Comparison of ENCODE assay signal across 9 mouse cellular contexts in the genomic region with DNA sequence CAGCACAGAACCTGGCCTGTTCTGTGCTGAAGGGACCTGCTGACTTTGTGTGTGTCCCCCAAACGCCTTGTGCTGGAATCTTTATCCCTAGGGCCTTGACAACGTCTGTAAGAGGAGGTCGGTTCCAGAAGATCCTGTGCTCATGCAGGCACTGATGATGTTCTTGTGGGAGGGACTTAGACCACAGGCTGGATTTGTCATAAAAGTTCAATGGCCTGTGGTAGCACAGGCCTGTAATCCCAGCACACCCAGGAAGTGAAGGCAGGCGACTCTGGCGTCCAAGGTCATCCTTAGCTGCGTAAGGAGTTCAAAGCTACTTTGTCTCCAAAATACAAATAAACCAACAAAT. TPM values are rescaled to one million over a fixed set of nuclear protein-coding genes. Genes with fewer than 3 reads are reported as not detected.
A peak's percentile ranks its signal among the peaks of the same experiment; 100 is the strongest.
DNase-seq lines count a peak whose midpoint lies in the region; ATAC-seq and TF ChIP-seq lines count a peak whose summit lies in the region.
"Had no signal": no experiment of that assay in that cellular context is flagged by ENCODE, and none has a peak within 500 bp of the region (broad histone marks: within the 10 kb centered on the region; RNA-seq: fewer than 3 reads in every experiment).

No protein-coding gene starts in this region.

- no peak overlapping the region for H3K4me3 ChIP-seq in forebrain, embryonic 10.5 days
- H3K4me3 ChIP-seq in forebrain, embryonic 14.5 days (ENCODE audit: low read depth, low read length) = no peak overlapping the region
- H3K4me3 ChIP-seq in bone marrow macrophage, adult 2 months (ENCODE audit: insufficient read depth, low read length) = no peak overlapping the region; the same call in 1 of the 2 replicates
- H3K4me3 ChIP-seq in hindbrain, embryonic 13.5 days = no peak overlapping the region
- no peak overlapping the region for H3K4me3 ChIP-seq in midbrain, embryonic 13.5 days (replicated peaks)

- ATAC-seq in forebrain, embryonic 14.5 days = no peak
- no peak for ATAC-seq in hindbrain, embryonic 13.5 days (ENCODE audit: low FRiP score)
- ATAC-seq in midbrain, embryonic 13.5 days = no peak; the same call in 1 of the 2 replicates

- no peaks in the 10 kb centered on the region for H3K27me3 ChIP-seq in forebrain, embryonic 10.5 days (ENCODE audit: poor library complexity, severe bottlenecking)
- H3K27me3 ChIP-seq in forebrain, embryonic 14.5 days (replicated peaks; ENCODE audit: control insufficient read depth, insufficient read depth, low read length) = no peaks in the 10 kb centered on the region
- H3K27me3 ChIP-seq in hindbrain, embryonic 13.5 days = no peaks in the 10 kb centered on the region
- H3K27me3 ChIP-seq in midbrain, embryonic 13.5 days = no peaks in the 10 kb centered on the region

- no peak for TF ChIP-seq CTCF in bone marrow macrophage, adult 2 months (IDR thresholded peaks at IDR 0.05; ENCODE audit: low read depth, low read length)

- H3K4me1 ChIP-seq in forebrain, embryonic 10.5 days = peaks cover 35% of the 10 kb centered on the region
- H3K4me1 ChIP-seq in forebrain, embryonic 14.5 days (ENCODE audit: control insufficient read depth, insufficient read depth, low read length) = peaks cover 16% of the 10 kb centered on the region
- peaks cover 44% of the 10 kb centered on the region for H3K4me1 ChIP-seq in bone marrow macrophage, adult 2 months (ENCODE audit: control insufficient read depth, insufficient read depth, low read length)
- H3K4me1 ChIP-seq in hindbrain, embryonic 13.5 days (replicated peaks) = peaks cover 43% of the 10 kb centered on the region
- peaks cover 33% of the 10 kb centered on the region for H3K4me1 ChIP-seq in midbrain, embryonic 13.5 days (replicated peaks)

- no peak for DNase-seq in forebrain, embryonic 10.5 days (ENCODE audit: extremely low spot score, low spot score)
- DNase-seq in forebrain, embryonic 14.5 days (ENCODE audit: low spot score) = no peak
- DNase-seq in adrenal gland, adult 18-20 months (ENCODE audit: low spot score in 2 of 2) = no peak
- DNase-seq in urinary bladder, adult 18-20 months (ENCODE audit: low spot score in 2 of 2) = no peak
- no peak for DNase-seq in spleen, adult 18-20 months
- DNase-seq: right cerebral cortex, postnatal 25 days had no signal

- no peak for TF ChIP-seq POLR2A in bone marrow macrophage, adult 2 months (IDR thresholded peaks at IDR 0.05; ENCODE audit: borderline replicate concordance, low read depth, low read length)

- no peaks in the 10 kb centered on the region for H3K9me3 ChIP-seq in forebrain, embryonic 10.5 days
- no peaks in the 10 kb centered on the region for H3K9me3 ChIP-seq in forebrain, embryonic 14.5 days (replicated peaks; ENCODE audit: control insufficient read depth, low read length)
- no peaks in the 10 kb centered on the region for H3K9me3 ChIP-seq in hindbrain, embryonic 13.5 days
- H3K9me3 ChIP-seq in midbrain, embryonic 13.5 days = no peaks in the 10 kb centered on the region

- H3K9ac ChIP-seq in forebrain, embryonic 14.5 days (ENCODE audit: low read length) = no peak overlapping the region
- H3K9ac ChIP-seq in hindbrain, embryonic 13.5 days = no peak overlapping the region
- no peak overlapping the region for H3K9ac ChIP-seq in midbrain, embryonic 13.5 days (replicated peaks)

- H3K36me3 ChIP-seq in forebrain, embryonic 10.5 days (replicated peaks) = no peaks in the 10 kb centered on the region
- H3K36me3 ChIP-seq in forebrain, embryonic 14.5 days (ENCODE audit: control insufficient read depth, insufficient read depth, low read length) = no peaks in the 10 kb centered on the region
- no peaks in the 10 kb centered on the region for H3K36me3 ChIP-seq in hindbrain, embryonic 13.5 days
- no peaks in the 10 kb centered on the region for H3K36me3 ChIP-seq in midbrain, embryonic 13.5 days

- H3K4me2 ChIP-seq in forebrain, embryonic 14.5 days (ENCODE audit: low read length) = no peak overlapping the region
- no peak overlapping the region for H3K4me2 ChIP-seq in hindbrain, embryonic 13.5 days
- no peak overlapping the region for H3K4me2 ChIP-seq in midbrain, embryonic 13.5 days (replicated peaks)

- H3K27ac ChIP-seq in forebrain, embryonic 10.5 days = peak overlapping the region; percentile 76
- H3K27ac ChIP-seq in forebrain, embryonic 14.5 days (ENCODE audit: low read depth, low read length) = no peak overlapping the region
- H3K27ac ChIP-seq in bone marrow macrophage, adult 2 months (ENCODE audit: insufficient read depth, low read depth, low read length) = peak overlapping the region; percentile 70
- H3K27ac ChIP-seq in hindbrain, embryonic 13.5 days = peak overlapping the region; percentile 86
- peak overlapping the region; percentile 81 for H3K27ac ChIP-seq in midbrain, embryonic 13.5 days

- WGBS in forebrain, embryonic 10.5 days = 74% methylated on average over 6 of the region's 6 CpGs
- WGBS in forebrain, embryonic 14.5 days = 65% methylated on average over 6 of the region's 6 CpGs
- 40% methylated on average over 6 of the region's 6 CpGs for WGBS in hindbrain, embryonic 13.5 days
- WGBS in midbrain, embryonic 13.5 days = 46% methylated on average over 6 of the region's 6 CpGs

RNA-seq across cellular contexts. Expression of gene Prex1, which starts 16.9 kb away (rescaled TPM):
- polyA plus RNA-seq in forebrain, embryonic 10.5 days (2016; fragmentation: Nextera tagmentation; extraction: Ambion mirVana) = 24.3 and 25.5 TPM in 2 replicates
- polyA plus RNA-seq in forebrain, embryonic 14.5 days (2014; fragmentation: Nextera tagmentation; extraction: Ambion mirVana) = 28.4 and 34.4 TPM in 2 replicates
- polyA plus RNA-seq in bone marrow macrophage, adult 2 months (2012; ENCODE audit: insufficient read depth, insufficient read length, missing spikeins) = 162 and 191 TPM in 2 replicates
- polyA plus RNA-seq in hindbrain, embryonic 13.5 days (2015; fragmentation: Nextera tagmentation; extraction: Ambion mirVana) = 24.7 and 29.7 TPM in 2 replicates
- 17.7 and 21.1 TPM in 2 replicates for polyA plus RNA-seq in midbrain, embryonic 13.5 days (2015; fragmentation: Nextera tagmentation; extraction: Ambion mirVana)
- total RNA-seq in adrenal gland, adult 18-20 months (2021) = 10 to 100 TPM in 1 of 2 experiments, 1 to 10 TPM in 1; 9.4 to 12.7 TPM
